ENCODE assay signal across 14 mouse cellular contexts in genomic region chr1:125724304-125724703, GRCm38 (mm10). TPM values are rescaled to one million over a fixed set of nuclear protein-coding genes. Genes with fewer than 3 reads are reported as not detected.
DNase-seq lines count a peak whose midpoint lies in the region; ATAC-seq and TF ChIP-seq lines count a peak whose summit lies in the region.
"Had no signal": no experiment of that assay in that cellular context is flagged by ENCODE, and none has a peak within 500 bp of the region (broad histone marks: within the 10 kb centered on the region; RNA-seq: fewer than 3 reads in every experiment).

No protein-coding gene starts in this region.

- ATAC-seq in forebrain, embryonic 13.5 days: peak; percentile 50; the same call in 1 of the 2 replicates
- ATAC-seq in forebrain, embryonic 11.5 days (replicated peaks; ENCODE audit: low FRiP score): no peak

- H3K9ac ChIP-seq in forebrain, embryonic 13.5 days: no peak overlapping the region
- no peak overlapping the region for H3K9ac ChIP-seq in forebrain, embryonic 11.5 days (ENCODE audit: low read length)
- H3K9ac ChIP-seq: liver, embryonic 15.5 days had no signal

- WGBS in forebrain, embryonic 13.5 days: 84% methylated on average over 5 of the region's 5 CpGs
- WGBS in forebrain, embryonic 11.5 days: 85% methylated on average over 5 of the region's 5 CpGs
- WGBS in lung, adult 2 months: 77% methylated on average over 5 of the region's 5 CpGs

- no peak for TF ChIP-seq CTCF in lung, adult 2 months (IDR thresholded peaks at IDR 0.05; ENCODE audit: insufficient read depth, low read length)

- no peaks in the 10 kb centered on the region for H3K36me3 ChIP-seq in forebrain, embryonic 13.5 days (ENCODE audit: poor library complexity, severe bottlenecking)
- no peaks in the 10 kb centered on the region for H3K36me3 ChIP-seq in forebrain, embryonic 11.5 days (ENCODE audit: control insufficient read depth, insufficient read depth, low read length)
- H3K36me3 ChIP-seq: heart, embryonic 10.5 days; liver, embryonic 15.5 days had no signal

- no peak overlapping the region for H3K4me2 ChIP-seq in forebrain, embryonic 13.5 days
- no peak overlapping the region for H3K4me2 ChIP-seq in forebrain, embryonic 11.5 days (ENCODE audit: low read depth, low read length, severe bottlenecking)
- H3K4me2 ChIP-seq: liver, embryonic 15.5 days had no signal

- H3K27ac ChIP-seq in forebrain, embryonic 13.5 days: no peak overlapping the region
- H3K27ac ChIP-seq in forebrain, embryonic 11.5 days (ENCODE audit: low read depth, low read length): no peak overlapping the region
- H3K27ac ChIP-seq: heart, embryonic 10.5 days; liver, embryonic 15.5 days had no signal

- 0 out of 2 replicates have a peak, but pooled peaks cover 6% of the 10 kb centered on the region for H3K4me1 ChIP-seq in forebrain, embryonic 13.5 days
- H3K4me1 ChIP-seq in forebrain, embryonic 11.5 days (replicated peaks; ENCODE audit: control insufficient read depth, insufficient read depth, low read length): no peaks in the 10 kb centered on the region
- peaks cover 2% of the 10 kb centered on the region; the same call in 1 of the 2 replicates for H3K4me1 ChIP-seq in lung, adult 2 months (ENCODE audit: control insufficient read depth, insufficient read depth, low read length)

- intact Hi-C loops in left cerebral cortex, postnatal 25 days (cut with DNase I): no loop called here

- H3K4me3 ChIP-seq in forebrain, embryonic 13.5 days: no peak overlapping the region
- no peak overlapping the region for H3K4me3 ChIP-seq in forebrain, embryonic 11.5 days (ENCODE audit: low read depth, low read length)
- H3K4me3 ChIP-seq in lung, adult 2 months (replicated peaks; ENCODE audit: extremely low read depth, low read depth, low read length): no peak overlapping the region
- H3K4me3 ChIP-seq: heart, embryonic 10.5 days; liver, embryonic 15.5 days had no signal

- DNase-seq in forebrain, embryonic 11.5 days (ENCODE audit: low spot score): no peak
- peak; percentile 34 for DNase-seq in brain, embryonic 18.5 days (ENCODE audit: low read depth, low spot score)
- peak; percentile 64 for DNase-seq in layer of hippocampus, adult 9-10 months (ENCODE audit: low spot score)
- DNase-seq in left cerebral cortex, postnatal 25 days (ENCODE audit: low spot score in 2 of 2): peak; percentile 51 to 86
- DNase-seq in adrenal gland, postnatal 10 days: no peak
- DNase-seq in lung, adult 2 months: no peak
- no peak for DNase-seq in B cell, adult 2 months
- DNase-seq: embryo, embryonic 11 days; kidney, postnatal 25 days had no signal

- no peaks in the 10 kb centered on the region; the same call in 1 of the 2 replicates for H3K27me3 ChIP-seq in forebrain, embryonic 13.5 days
- no peaks in the 10 kb centered on the region for H3K27me3 ChIP-seq in forebrain, embryonic 11.5 days (ENCODE audit: control insufficient read depth, insufficient read depth, low read length)
- H3K27me3 ChIP-seq: liver, embryonic 15.5 days had no signal

- H3K9me3 ChIP-seq in forebrain, embryonic 13.5 days (replicated peaks): no peaks in the 10 kb centered on the region
- H3K9me3 ChIP-seq in forebrain, embryonic 11.5 days (ENCODE audit: control insufficient read depth, low read length): no peaks in the 10 kb centered on the region
- H3K9me3 ChIP-seq: heart, embryonic 10.5 days; liver, embryonic 15.5 days had no signal

- TF ChIP-seq POLR2A in lung, adult 2 months (IDR thresholded peaks at IDR 0.05; ENCODE audit: borderline replicate concordance, extremely low read depth, low read depth, low read length): no peak

RNA-seq across cellular contexts. Expression of gene Gpr39, which starts 47.5 kb away (rescaled TPM):
- polyA plus RNA-seq in forebrain, embryonic 13.5 days (2015; fragmentation: Nextera tagmentation; extraction: Ambion mirVana): 0.08 TPM in 1 of 2 replicates, not detected in the other
- not detected in 2 replicates for polyA plus RNA-seq in forebrain, embryonic 11.5 days (2014; fragmentation: Nextera tagmentation; extraction: Ambion mirVana)
- total RNA-seq in left cerebral cortex, postnatal 25 days (2021): not detected
- total RNA-seq in adrenal gland, postnatal 10 days (2021): under 1 TPM; 0.64 to 0.93 TPM
- 4.5 and 5.5 TPM in 2 replicates for polyA plus RNA-seq in lung, adult 2 months (2012; rRNA removed)
- total RNA-seq: megakaryocyte progenitor cell, adult 5-6 weeks; MEL had no signal

Comparison
In these comparisons a context has a peak if more than half of its experiments do, and no peak if none do; other contexts are left out.
1. DNase-seq: peak in brain, embryonic 18.5 days (single experiment), layer of hippocampus, adult 9-10 months (single experiment) and left cerebral cortex, postnatal 25 days (2 of 2); none in forebrain, embryonic 11.5 days (single experiment), adrenal gland, postnatal 10 days (single experiment), lung, adult 2 months (single experiment) and B cell, adult 2 months (0 of 2).